Mouse (Mus musculus): ENCODE data around the gene Gm13275. TPM values are rescaled to one million over a fixed set of nuclear protein-coding genes. Genes with fewer than 3 reads are reported as not detected.
A peak's percentile ranks its signal among the peaks of the same experiment; 100 is the strongest.

The Gm13275 gene
- total and polyA plus RNA-seq, 3 experiments, result not detected

DNA sequence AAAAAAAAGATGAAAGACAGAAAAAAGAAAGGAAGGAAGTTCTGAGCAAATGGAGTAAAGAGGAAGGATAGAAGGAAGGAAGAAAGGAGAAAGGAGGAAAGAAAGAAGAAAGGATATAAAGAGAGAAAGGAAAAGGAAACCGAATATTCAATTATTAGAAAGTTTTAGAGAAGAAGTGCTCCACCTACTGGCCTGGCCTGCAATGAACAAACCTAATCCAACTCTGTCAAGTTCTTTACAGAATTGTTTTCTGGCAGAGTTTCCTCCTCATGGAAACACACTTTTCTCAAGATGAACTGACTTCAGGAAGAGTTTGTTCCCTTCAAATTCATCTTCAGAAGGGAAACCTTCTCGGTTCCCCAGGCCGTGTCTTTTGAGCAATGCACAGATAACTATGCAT is 44.5 kb downstream of the Gm13275 start:
- Histone ChIP-seq H3K4me2 (ENCODE audit: insufficient read depth, low read depth, poor library complexity, severe bottlenecking) (no peak overlapping the region), H3K4me3 (replicated peaks in 1 of 3; ENCODE audit: low read depth in 2 of 3, low read length in 2 of 3, poor library complexity in 1 of 3) (no peak overlapping the region), H3K27me3 (replicated peaks) (peaks cover 49% of the 10 kb centered on the region), H3K4me1 (ENCODE audit: control insufficient read depth in 1 of 2, insufficient read depth in 2 of 2) (peaks cover 5 to 10% of the 10 kb centered on the region in 2 experiments; a peak in 3 of 4 replicates), H3K27ac (ENCODE audit: insufficient read depth, low read depth) (no peak overlapping the region), H3K36me3 (replicated peaks in 1 of 2; ENCODE audit: control insufficient read depth in 1 of 2, insufficient read depth in 1 of 2, low read length in 1 of 2) (no peaks in the 10 kb centered on the region), H3K79me2 (replicated peaks; ENCODE audit: control insufficient read depth, extremely low read depth, insufficient read depth, poor library complexity, severe bottlenecking) (no peaks in the 10 kb centered on the region), H3K9ac (ENCODE audit: insufficient read depth, low read depth) (no peak overlapping the region), H3K9me3 (replicated peaks; ENCODE audit: low read length) (no peaks in the 10 kb centered on the region)
- peak; percentile 15 for DNase-seq (ENCODE audit: extremely low read depth)
- dilution Hi-C loops (cut with MboI; ENCODE audit: extremely low pct_ligation_motif_present, extremely low pct_unique_long_range_greater_than_20kb, low sequenced_read_pairs), result no loop called here
- TF ChIP-seq MAFK (IDR thresholded peaks at IDR 0.05; ENCODE audit: insufficient replicate concordance, low read length), result no peak
- peak; percentile 14 for TF ChIP-seq RAD21 (IDR thresholded peaks at IDR 0.05; ENCODE audit: low read depth, low read length)
- no peak for TF ChIP-seq TBP (conservative IDR thresholded peaks at IDR 0.05; ENCODE audit: low read depth, low read length)
- no peak for TF ChIP-seq UBTF (IDR thresholded peaks at IDR 0.05; ENCODE audit: low read depth, low read length)
- peak; percentile 14; the same call in 1 of the 2 replicates for TF ChIP-seq SMC3 (IDR thresholded peaks at IDR 0.05; ENCODE audit: low read depth, low read length)
- TF ChIP-seq MYC (IDR thresholded peaks at IDR 0.05; ENCODE audit: low read depth, low read length), result no peak
- TF ChIP-seq CTCF (conservative IDR thresholded peaks at IDR 0.05 in 1 of 2, IDR thresholded peaks at IDR 0.05 in 1 of 2; ENCODE audit: low read depth in 2 of 2, low read length in 2 of 2), result peak; percentile 53 to 74; a peak in 3 of 4 replicates
- no peak for TF ChIP-seq HCFC1 (IDR thresholded peaks at IDR 0.05; ENCODE audit: low read depth, low read length)
- no peak for TF ChIP-seq USF2 (conservative IDR thresholded peaks at IDR 0.05; ENCODE audit: low read depth, low read length)
- TF ChIP-seq NRF1 (IDR thresholded peaks at IDR 0.05; ENCODE audit: low read depth, low read length), result no peak
- in situ Hi-C loops (cut with MboI; ENCODE audit: low pct_ligation_motif_present, low pct_unique_long_range_greater_than_20kb, low sequenced_read_pairs), result no loop called here

DNA sequence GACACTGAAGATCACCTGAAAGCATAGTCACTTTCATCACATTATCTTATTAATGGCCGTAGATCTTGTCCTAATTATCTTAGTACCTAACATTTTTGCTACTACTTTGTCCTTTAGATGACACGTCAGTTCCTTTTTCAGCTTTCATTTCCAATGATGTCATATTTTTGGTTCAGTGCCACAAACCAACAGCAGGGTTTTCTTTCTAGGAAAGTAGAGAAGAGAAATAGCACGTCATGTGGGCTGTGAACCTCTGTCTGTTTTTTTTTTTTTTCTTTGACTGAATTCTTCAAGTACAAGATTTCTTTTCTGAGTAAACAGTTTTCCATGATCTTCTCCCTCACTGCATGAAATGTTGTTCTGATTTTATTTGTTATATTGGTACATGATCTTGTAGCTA is 45.8 kb downstream of the Gm13275 start:
- no peak for TF ChIP-seq CHD2 (IDR thresholded peaks at IDR 0.05; ENCODE audit: low read length)
- TF ChIP-seq ELF1 (IDR thresholded peaks at IDR 0.05; ENCODE audit: low read depth, low read length), result no peak
- TF ChIP-seq MAFK (IDR thresholded peaks at IDR 0.05; ENCODE audit: insufficient replicate concordance, low read length), result no peak
- TF ChIP-seq RCOR1 (conservative IDR thresholded peaks at IDR 0.05; ENCODE audit: low read depth, low read length), result no peak
- TF ChIP-seq ZC3H11A (IDR thresholded peaks at IDR 0.05; ENCODE audit: low read depth, low read length), result no peak
- peak; percentile 32; the same call in 1 of the 2 replicates for TF ChIP-seq JUN (IDR thresholded peaks at IDR 0.05; ENCODE audit: insufficient read depth, low read depth, low read length)
- TF ChIP-seq KAT2A (IDR thresholded peaks at IDR 0.05; ENCODE audit: insufficient replicate concordance, low read length), result no peak
- peak; percentile 53 for TF ChIP-seq JUND (conservative IDR thresholded peaks at IDR 0.05; ENCODE audit: low read depth, low read length)
- TF ChIP-seq PAX5 (IDR thresholded peaks at IDR 0.05; ENCODE audit: low read length), result no peak
- TF ChIP-seq USF2 (conservative IDR thresholded peaks at IDR 0.05; ENCODE audit: low read depth, low read length), result no peak
- peak; percentile 21; the same call in 1 of the 2 replicates for TF ChIP-seq EP300 (IDR thresholded peaks at IDR 0.05; ENCODE audit: low read length)
- peak; percentile 73; the same call in 1 of the 2 replicates for TF ChIP-seq ZNF384 (IDR thresholded peaks at IDR 0.05; ENCODE audit: low read depth, low read length)
- TF ChIP-seq POLR2A (IDR thresholded peaks at IDR 0.05; ENCODE audit: low read depth, low read length), result no peak
- TF ChIP-seq ETS1 (conservative IDR thresholded peaks at IDR 0.05; ENCODE audit: low read depth, low read length), result no peak
- TF ChIP-seq MAZ (IDR thresholded peaks at IDR 0.05; ENCODE audit: low read depth, low read length), result no peak
- Histone ChIP-seq H3K4me2 (ENCODE audit: insufficient read depth, low read depth, poor library complexity, severe bottlenecking) (no peak overlapping the region), H3K27me3 (replicated peaks) (peaks cover 51% of the 10 kb centered on the region), H3K9me3 (replicated peaks; ENCODE audit: low read length) (no peaks in the 10 kb centered on the region), H3K4me1 (ENCODE audit: control insufficient read depth in 1 of 2, insufficient read depth in 2 of 2) (peaks cover 5 to 10% of the 10 kb centered on the region in 2 experiments; a peak in 3 of 4 replicates), H3K36me3 (replicated peaks in 1 of 2; ENCODE audit: control insufficient read depth in 1 of 2, insufficient read depth in 1 of 2, low read length in 1 of 2) (no peaks in the 10 kb centered on the region), H3K27ac (ENCODE audit: insufficient read depth, low read depth) (no peak overlapping the region), H3K9ac (ENCODE audit: insufficient read depth, low read depth) (no peak overlapping the region), H3K4me3 (replicated peaks in 1 of 3; ENCODE audit: low read depth in 2 of 3, low read length in 2 of 3, poor library complexity in 1 of 3) (no peak overlapping the region), H3K79me2 (replicated peaks; ENCODE audit: control insufficient read depth, extremely low read depth, insufficient read depth, poor library complexity, severe bottlenecking) (no peaks in the 10 kb centered on the region)
- dilution Hi-C loops (cut with MboI; ENCODE audit: extremely low pct_ligation_motif_present, extremely low pct_unique_long_range_greater_than_20kb, low sequenced_read_pairs), result no loop called here
- no peak for DNase-seq (ENCODE audit: extremely low read depth)
- in situ Hi-C loops (cut with MboI; ENCODE audit: low pct_ligation_motif_present, low pct_unique_long_range_greater_than_20kb, low sequenced_read_pairs), result no loop called here

All from CH12.LX (cell line).